Mouse (Mus musculus) left cerebral cortex, postnatal 36 days (tissue): ENCODE data around the gene Tsr3. TPM values are rescaled to one million over a fixed set of nuclear protein-coding genes. Genes with fewer than 3 reads are reported as not detected.

Source experiments
- DNase-seq, 2 experiments: peaks; one replicate each; pipeline ENCODE4 v3.0.0; 2021 to 2022; ENCODE audit warnings: low spot score in 2 of 2, mixed read lengths in 1 of 2
- intact Hi-C: fragments of 180-260 bp; cut with DNase I; formaldehyde crosslinking; loops from one replicate; pipeline ENCODE4 v1.15.1; 2025
- microRNA-seq: library from miRNA; unstranded; fragments of <30 nt; microRNA quantifications from one replicate; pipeline ENCODE4 v1.2.0, GENCODE M21; 2022
- total RNA-seq, 2 experiments: library from RNA; stranded (reverse); gene quantifications; 2 replicates each; pipeline ENCODE4 v1.2.3; 2021

Tsr3 gene
- total RNA-seq, 2 experiments from 2014 or later = 21.9 to 26.2 TPM

DNA sequence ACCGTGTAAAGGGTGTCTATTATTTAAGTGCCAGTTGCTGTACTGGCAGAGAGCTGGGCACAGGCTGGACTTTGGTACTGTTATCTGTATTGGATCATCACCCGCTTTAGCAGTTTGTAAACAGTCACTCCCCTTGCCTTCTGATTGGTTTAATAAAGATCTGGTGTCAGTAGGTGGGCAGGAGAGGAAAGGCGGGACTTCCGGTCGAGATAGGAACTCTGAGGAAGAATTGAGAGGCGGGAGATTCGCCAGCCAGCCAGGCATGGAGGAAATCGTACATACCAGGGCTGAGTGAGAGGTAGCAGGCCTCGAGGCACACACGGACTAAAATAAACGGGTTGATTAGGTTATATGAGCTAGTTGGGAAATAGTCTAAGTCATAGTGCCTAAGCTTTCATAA is 42.2 kb downstream of the Tsr3 start:
- intact Hi-C loops = no loop called here
- no peak for DNase-seq

DNA sequence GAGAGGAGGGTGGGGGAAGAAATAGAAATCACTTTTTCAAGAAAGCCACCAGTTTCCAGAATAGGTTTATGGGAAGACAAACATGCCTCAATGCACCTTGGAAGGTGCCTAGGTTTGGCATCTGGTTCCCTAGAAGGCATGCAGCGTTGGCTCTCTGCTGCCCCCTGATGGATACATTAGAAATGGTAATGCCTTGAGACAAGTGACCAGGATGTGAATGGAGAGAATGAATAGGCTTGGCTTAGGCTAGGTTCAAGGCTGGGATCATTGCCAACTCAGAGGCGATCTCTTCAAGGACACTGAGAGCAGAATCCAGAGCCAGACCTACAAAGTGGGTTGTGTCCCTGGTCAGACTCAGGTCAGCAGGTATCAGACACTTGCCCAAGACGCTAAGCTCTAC is 45.1 kb downstream of the Tsr3 start:
- intact Hi-C loops = loop anchor here (5.0 kb wide), 1 partner anchor 77 kb away; no protein-coding TSS in a partner anchor
- DNase-seq = peak; percentile 12 to 26

DNA sequence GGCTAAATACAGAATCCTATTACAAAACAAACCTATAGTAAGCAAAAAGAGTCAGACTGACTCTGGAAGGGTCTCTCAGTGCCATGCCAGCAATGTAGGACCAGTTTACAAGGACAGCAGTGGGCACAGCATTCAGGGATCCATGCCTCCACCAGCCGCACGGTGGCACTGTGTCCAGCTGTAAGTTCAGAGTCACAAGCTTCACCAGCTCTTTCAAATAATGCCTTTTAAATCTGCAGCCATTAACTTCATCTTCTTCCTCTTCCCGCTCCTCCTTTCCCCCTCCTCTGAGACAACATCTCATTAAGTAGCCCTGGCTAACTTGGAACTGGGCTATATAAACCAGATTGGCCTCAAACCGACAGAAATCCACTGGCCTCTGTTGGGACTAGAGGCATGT is 48.9 kb downstream of the Tsr3 start:
- peak in 1 of 2 experiments; percentile 32 for DNase-seq
- intact Hi-C loops = loop anchor here (5.0 kb wide), 1 partner anchor 73 kb away; no protein-coding TSS in a partner anchor

DNA sequence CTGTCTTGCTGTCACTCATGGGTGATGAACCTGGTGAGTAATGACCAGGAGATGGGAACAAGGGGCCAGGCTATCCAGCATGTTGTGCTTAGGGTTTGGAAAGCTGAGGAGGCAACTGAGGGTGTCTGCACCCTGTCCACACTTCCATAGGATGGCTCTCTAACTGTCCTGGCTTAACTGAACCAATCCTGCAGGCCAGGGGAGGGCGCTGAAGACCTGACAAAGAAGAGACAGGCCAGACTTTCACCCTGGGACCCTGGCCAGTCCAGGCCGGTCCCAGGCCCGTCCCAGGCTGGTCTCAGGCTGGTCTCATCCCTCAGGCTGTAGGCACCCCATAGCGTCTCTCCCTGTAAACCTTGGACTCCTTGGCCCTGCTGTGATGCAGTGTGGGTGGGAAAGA is 50.4 kb downstream of the Tsr3 start:
- intact Hi-C loops = no loop called here
- DNase-seq = no peak

Small RNA genes within 50 kb of the gene (microRNA-seq; reads per million reads assigned to microRNA genes)
- gene Mir3547 = 76.4 reads per million, percentile 53 among the genes with 10 or more reads in this experiment

Other genes starting within 250 kb of the Tsr3 start
- gene Cramp1l, start 224.4 kb upstream of the Tsr3 start, total RNA-seq = 10 to 100 TPM; 28.6 to 29.0 TPM
- 10 to 100 TPM; 18.6 to 25.5 TPM for gene Ift140, start 224.1 kb upstream of the Tsr3 start, total RNA-seq
- gene Tmem204, start 156.6 kb upstream of the Tsr3 start, total RNA-seq = 10 to 100 TPM in 1 of 2 experiments, 1 to 10 TPM in 1; 9.1 to 10.3 TPM
- gene Telo2, start 124.2 kb upstream of the Tsr3 start, total RNA-seq = 10 to 100 TPM; 24.3 to 30.0 TPM
- gene Ptx4, start 119.4 kb upstream of the Tsr3 start, total RNA-seq = under 1 TPM; 0.67 to 0.91 TPM
- 10 to 100 TPM; 49.9 to 55.2 TPM for gene Clcn7, start 106.8 kb upstream of the Tsr3 start, total RNA-seq
- gene Ccdc154, start 77.7 kb upstream of the Tsr3 start, total RNA-seq = under 1 TPM in 1 of 2 experiments, not detected in 1; 0.48 TPM
- not detected for gene Gm38655, start 64.7 kb upstream of the Tsr3 start, total RNA-seq
- 10 to 100 TPM; 20.3 to 20.6 TPM for gene BC003965, start 55.6 kb upstream of the Tsr3 start, total RNA-seq
- gene Unkl, start 51.8 kb upstream of the Tsr3 start, total RNA-seq = 10 to 100 TPM; 34.4 to 39.1 TPM
- gene Gnptg, start within 50 bp of the Tsr3 start, total RNA-seq = 10 to 100 TPM; 80.5 to 80.8 TPM
- 10 to 100 TPM; 12.3 to 24.4 TPM for gene Baiap3, start 16.2 kb downstream of the Tsr3 start, total RNA-seq
- gene Ube2i, start 34.5 kb downstream of the Tsr3 start, total RNA-seq = 100 to 1,000 TPM; 221 to 225 TPM
- gene Prss34, start 58.2 kb downstream of the Tsr3 start, total RNA-seq = not detected
- not detected for gene Prss28, start 68.5 kb downstream of the Tsr3 start, total RNA-seq
- gene Prss29, start 78.5 kb downstream of the Tsr3 start, total RNA-seq = not detected
- gene Tpsab1, start 105.4 kb downstream of the Tsr3 start, total RNA-seq = not detected
- not detected for gene Tpsb2, start 126.1 kb downstream of the Tsr3 start, total RNA-seq
- not detected for gene Tpsg1, start 129.1 kb downstream of the Tsr3 start, total RNA-seq
- 10 to 100 TPM; 29.7 to 53.7 TPM for gene Cacna1h, start 193.6 kb downstream of the Tsr3 start, total RNA-seq
- gene Tekt4, start 214.4 kb downstream of the Tsr3 start, total RNA-seq = 1 to 10 TPM; 1.8 to 3.5 TPM